Mouse (Mus musculus): Measurements from ENCODE around the gene Vwa7.

DNA sequence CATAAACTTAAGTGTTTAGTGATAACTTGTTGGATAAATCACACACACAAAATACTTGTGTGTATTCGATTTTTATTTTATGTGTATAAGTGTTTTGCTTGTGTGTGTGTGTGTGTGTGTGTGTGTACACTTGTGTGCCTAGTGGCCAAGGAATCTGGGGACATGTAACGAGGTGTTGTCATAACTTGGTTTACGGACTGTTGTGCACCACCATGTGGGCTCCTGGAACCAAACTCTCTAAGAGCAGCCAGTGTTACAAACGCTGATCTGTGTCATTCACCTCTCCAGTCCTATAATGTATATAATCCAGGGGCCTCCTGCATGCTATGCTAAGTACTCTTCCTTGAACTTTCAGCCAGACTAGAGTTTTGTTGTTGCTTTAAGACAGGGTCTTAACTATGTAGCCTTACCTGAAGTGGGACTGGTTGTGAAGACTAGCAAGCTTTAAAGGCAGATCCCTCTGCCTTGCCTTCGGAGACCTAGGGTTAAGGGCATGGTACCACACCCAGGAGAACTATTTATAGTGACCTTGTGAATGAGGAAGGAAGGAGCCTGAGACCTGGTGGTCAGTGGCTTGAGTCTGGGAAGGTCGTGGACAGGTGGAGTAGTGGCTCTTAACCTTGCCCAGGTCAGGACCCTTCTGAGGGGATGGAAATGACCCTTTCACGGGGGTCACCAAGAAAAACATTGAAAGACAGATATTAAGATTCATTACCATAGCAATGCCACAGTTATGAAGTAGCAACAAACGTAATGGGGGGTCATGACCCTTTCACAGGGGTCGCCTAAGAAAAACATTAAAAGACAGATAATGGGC is 13.1 kb upstream of the Vwa7 start:
- TF ChIP-seq CTCF (IDR thresholded peaks at IDR 0.05; ENCODE audit: borderline replicate concordance, insufficient read depth, low read length) (no peak), POLR2A (IDR thresholded peaks at IDR 0.05; ENCODE audit: low read depth, low read length) (no peak)
